In the genomic region with DNA sequence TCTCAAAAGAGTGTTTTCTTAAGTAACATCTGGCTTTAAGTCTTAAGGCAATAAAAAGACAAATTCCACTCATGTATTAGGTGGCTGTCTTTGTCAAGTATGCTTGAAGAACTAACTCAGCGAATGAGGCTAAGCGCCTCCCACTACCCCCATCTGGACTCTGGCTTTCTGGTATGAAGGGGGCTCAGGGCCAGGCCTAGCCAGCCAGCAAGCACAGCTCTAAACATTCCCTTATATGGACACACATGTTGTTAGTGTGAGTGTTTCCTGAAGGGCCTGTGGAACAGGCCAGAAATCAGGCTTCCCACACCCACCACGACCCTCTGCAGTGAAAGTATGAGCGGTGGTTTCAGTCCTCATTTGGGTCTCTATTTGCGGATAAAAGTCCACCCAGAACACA, we compare ENCODE assay signal across 9 mouse cellular contexts. TPM values are rescaled to one million over a fixed set of nuclear protein-coding genes. Genes with fewer than 3 reads are reported as not detected.
DNase-seq lines count a peak whose midpoint lies in the region; ATAC-seq lines count a peak whose summit lies in the region.
"Had no signal": no experiment of that assay in that cellular context is flagged by ENCODE, and none has a peak within 500 bp of the region (broad histone marks: within the 10 kb centered on the region; RNA-seq: fewer than 3 reads in every experiment).

No protein-coding gene starts in this region.

- H3K27me3 ChIP-seq in kidney, embryonic 16.5 days (ENCODE audit: insufficient read depth, low read length): no peaks in the 10 kb centered on the region
- H3K27me3 ChIP-seq in embryonic facial prominence, embryonic 11.5 days (ENCODE audit: control insufficient read depth, insufficient read depth, low read length): no peaks in the 10 kb centered on the region
- H3K27me3 ChIP-seq in hindbrain, embryonic 15.5 days: no peaks in the 10 kb centered on the region

- ATAC-seq in kidney, embryonic 16.5 days (ENCODE audit: low FRiP score, low TSS enrichment): peak; percentile 88
- no peak for ATAC-seq in embryonic facial prominence, embryonic 11.5 days (replicated peaks; ENCODE audit: insufficient number of reproducible peaks, low FRiP score, low TSS enrichment, low read depth)
- no peak for ATAC-seq in hindbrain, embryonic 15.5 days (ENCODE audit: low FRiP score, low read depth)

- no peaks in the 10 kb centered on the region for H3K9me3 ChIP-seq in kidney, embryonic 16.5 days (ENCODE audit: low read length)
- no peaks in the 10 kb centered on the region for H3K9me3 ChIP-seq in embryonic facial prominence, embryonic 11.5 days (replicated peaks; ENCODE audit: control insufficient read depth, low read length)
- H3K9me3 ChIP-seq in hindbrain, embryonic 15.5 days: no peaks in the 10 kb centered on the region

- peak overlapping the region; percentile 89 for H3K27ac ChIP-seq in kidney, embryonic 16.5 days (ENCODE audit: low read length)
- peak overlapping the region; percentile 30; the same call in 1 of the 2 replicates for H3K27ac ChIP-seq in embryonic facial prominence, embryonic 11.5 days (replicated peaks; ENCODE audit: low read depth, low read length)
- 0 out of 2 replicates have a peak overlapping the region, but pooled peaks have one; percentile 10 for H3K27ac ChIP-seq in hindbrain, embryonic 15.5 days (replicated peaks)

- H3K4me3 ChIP-seq in kidney, embryonic 16.5 days (ENCODE audit: low read length): no peak overlapping the region
- H3K4me3 ChIP-seq in embryonic facial prominence, embryonic 11.5 days (ENCODE audit: low read depth, low read length): no peak overlapping the region
- no peak overlapping the region for H3K4me3 ChIP-seq in hindbrain, embryonic 15.5 days

- peaks cover 35% of the 10 kb centered on the region for H3K4me1 ChIP-seq in kidney, embryonic 16.5 days (ENCODE audit: insufficient read depth, low read length)
- H3K4me1 ChIP-seq in embryonic facial prominence, embryonic 11.5 days (ENCODE audit: control insufficient read depth, insufficient read depth, low read length): no peaks in the 10 kb centered on the region; the same call in 1 of the 2 replicates
- H3K4me1 ChIP-seq in hindbrain, embryonic 15.5 days (replicated peaks): peaks cover 29% of the 10 kb centered on the region

- DNase-seq in kidney, adult 18-20 months: no peak
- peak; percentile 69 for DNase-seq in embryonic facial prominence, embryonic 11.5 days (ENCODE audit: low spot score)
- DNase-seq in lung, postnatal 4 days: peak; percentile 70 to 89
- no peak for DNase-seq in right cerebral cortex, postnatal 25 days
- no peak for DNase-seq in layer of hippocampus, adult 18-20 months (ENCODE audit: low spot score in 2 of 2)
- DNase-seq in gastrocnemius, adult 18-20 months (ENCODE audit: low spot score): no peak
- DNase-seq: cerebellum, adult 9-11 months had no signal

- H3K9ac ChIP-seq in kidney, embryonic 16.5 days (replicated peaks; ENCODE audit: low read length): no peak overlapping the region
- H3K9ac ChIP-seq in embryonic facial prominence, embryonic 11.5 days (replicated peaks; ENCODE audit: low read length): 0 out of 2 replicates have a peak overlapping the region, but pooled peaks have one; percentile 4
- H3K9ac ChIP-seq in hindbrain, embryonic 15.5 days: no peak overlapping the region

- H3K4me2 ChIP-seq in kidney, embryonic 16.5 days (replicated peaks; ENCODE audit: low read depth, low read length): no peak overlapping the region
- no peak overlapping the region for H3K4me2 ChIP-seq in embryonic facial prominence, embryonic 11.5 days (ENCODE audit: low read depth, low read length)
- H3K4me2 ChIP-seq in hindbrain, embryonic 15.5 days: no peak overlapping the region

- 54% methylated on average over 5 of the region's 5 CpGs for WGBS in kidney, embryonic 16.5 days
- 56% methylated on average over 5 of the region's 5 CpGs for WGBS in embryonic facial prominence, embryonic 11.5 days
- 84% methylated on average over 5 of the region's 5 CpGs for WGBS in hindbrain, embryonic 15.5 days

- no peaks in the 10 kb centered on the region for H3K36me3 ChIP-seq in kidney, embryonic 16.5 days (ENCODE audit: insufficient read depth, low read length)
- H3K36me3 ChIP-seq in embryonic facial prominence, embryonic 11.5 days (replicated peaks; ENCODE audit: control insufficient read depth, insufficient read depth, low read depth, low read length): no peaks in the 10 kb centered on the region
- peaks cover 2% of the 10 kb centered on the region; the same call in 1 of the 2 replicates for H3K36me3 ChIP-seq in hindbrain, embryonic 15.5 days

RNA-seq across cellular contexts. Expression of gene Fndc9, which starts 21.5 kb away (rescaled TPM):
- 0.09 TPM in 1 of 2 replicates, not detected in the other for polyA plus RNA-seq in kidney, embryonic 16.5 days (2015; fragmentation: Nextera tagmentation; extraction: Ambion mirVana)
- polyA plus RNA-seq in embryonic facial prominence, embryonic 11.5 days (2014; fragmentation: Nextera tagmentation; extraction: Ambion mirVana): 0.24 and 0.26 TPM in 2 replicates
- 3.1 and 3.6 TPM in 2 replicates for polyA plus RNA-seq in hindbrain, embryonic 15.5 days (2015; fragmentation: Nextera tagmentation; extraction: Ambion mirVana)
- total RNA-seq in layer of hippocampus, adult 18-20 months (2021): 1 to 10 TPM in 1 of 2 experiments, under 1 TPM in 1; 0.63 to 1.3 TPM
- not detected for total RNA-seq in gastrocnemius, adult 18-20 months (2021)

RNA-seq across cellular contexts. Expression of gene Nipal4, which starts 47.5 kb away (rescaled TPM):
- 0.59 and 1.4 TPM in 2 replicates for polyA plus RNA-seq in kidney, embryonic 16.5 days (2015; fragmentation: Nextera tagmentation; extraction: Ambion mirVana)
- 0.36 and 0.86 TPM in 2 replicates for polyA plus RNA-seq in embryonic facial prominence, embryonic 11.5 days (2014; fragmentation: Nextera tagmentation; extraction: Ambion mirVana)
- 0.43 and 0.47 TPM in 2 replicates for polyA plus RNA-seq in hindbrain, embryonic 15.5 days (2015; fragmentation: Nextera tagmentation; extraction: Ambion mirVana)
- 1 to 10 TPM; 1.4 to 2.1 TPM for total RNA-seq in layer of hippocampus, adult 18-20 months (2021)
- not detected for total RNA-seq in gastrocnemius, adult 18-20 months (2021)

Comparison
In these comparisons a context has a peak if more than half of its experiments do, and no peak if none do; other contexts are left out.
1. H3K27ac ChIP-seq: peak in every context shown above with its lines; median percentile 89 in kidney, embryonic 16.5 days; 30 in embryonic facial prominence, embryonic 11.5 days; 10 in hindbrain, embryonic 15.5 days.
2. DNase-seq: peak in embryonic facial prominence, embryonic 11.5 days (single experiment) and lung, postnatal 4 days (2 of 2); none in kidney, adult 18-20 months (single experiment), right cerebral cortex, postnatal 25 days (single experiment), layer of hippocampus, adult 18-20 months (0 of 2) and gastrocnemius, adult 18-20 months (single experiment).